Comparison of ENCODE assay signal across 9 mouse cellular contexts in genomic region chr8:125474876-125475275, GRCm38 (mm10).
DNase-seq lines count a peak whose midpoint lies in the region; ATAC-seq and TF ChIP-seq lines count a peak whose summit lies in the region.
"Had no signal": no experiment of that assay in that cellular context is flagged by ENCODE, and none has a peak within 500 bp of the region (broad histone marks: within the 10 kb centered on the region; RNA-seq: fewer than 3 reads in every experiment).

No protein-coding gene starts in this region.

- peaks cover 14% of the 10 kb centered on the region for H3K4me1 ChIP-seq in hindbrain, embryonic 15.5 days (replicated peaks)
- no peaks in the 10 kb centered on the region for H3K4me1 ChIP-seq in hindbrain, embryonic 11.5 days (replicated peaks; ENCODE audit: control insufficient read depth, insufficient read depth, low read length)
- no peaks in the 10 kb centered on the region; the same call in 1 of the 2 replicates for H3K4me1 ChIP-seq in forebrain, postnatal 0 days (ENCODE audit: insufficient read depth)
- peaks cover 3% of the 10 kb centered on the region; the same call in 1 of the 2 replicates for H3K4me1 ChIP-seq in intestine, postnatal 0 days (replicated peaks; ENCODE audit: control insufficient read depth, insufficient read depth, low read length)

- no peak overlapping the region for H3K4me2 ChIP-seq in hindbrain, embryonic 15.5 days
- no peak overlapping the region for H3K4me2 ChIP-seq in hindbrain, embryonic 11.5 days (replicated peaks; ENCODE audit: low read depth, low read length)
- H3K4me2 ChIP-seq in forebrain, postnatal 0 days (ENCODE audit: low read depth): no peak overlapping the region
- no peak overlapping the region for H3K4me2 ChIP-seq in intestine, postnatal 0 days (replicated peaks; ENCODE audit: low read depth)

- WGBS in hindbrain, embryonic 15.5 days: 63% methylated on average over 12 of the region's 12 CpGs
- WGBS in hindbrain, embryonic 11.5 days: 90% methylated on average over 12 of the region's 12 CpGs
- WGBS in forebrain, postnatal 0 days: 29% methylated on average over 12 of the region's 12 CpGs
- 71% methylated on average over 12 of the region's 12 CpGs for WGBS in intestine, postnatal 0 days

- H3K27ac ChIP-seq in hindbrain, embryonic 15.5 days (replicated peaks): peak overlapping the region; percentile 56; the same call in 1 of the 2 replicates
- H3K27ac ChIP-seq in hindbrain, embryonic 11.5 days (ENCODE audit: low read depth, low read length): no peak overlapping the region
- H3K27ac ChIP-seq in forebrain, postnatal 0 days (ENCODE audit: low read depth, low read length): no peak overlapping the region; the same call in 1 of the 2 replicates
- no peak overlapping the region for H3K27ac ChIP-seq in intestine, postnatal 0 days (ENCODE audit: low read depth, low read length)
- H3K27ac ChIP-seq: liver, embryonic 14.5 days had no signal

- no peak overlapping the region for H3K9ac ChIP-seq in hindbrain, embryonic 15.5 days
- H3K9ac ChIP-seq in hindbrain, embryonic 11.5 days (ENCODE audit: low read depth, low read length): no peak overlapping the region
- no peak overlapping the region for H3K9ac ChIP-seq in forebrain, postnatal 0 days
- no peak overlapping the region for H3K9ac ChIP-seq in intestine, postnatal 0 days (ENCODE audit: low read depth, low read length)
- H3K9ac ChIP-seq: liver, embryonic 14.5 days had no signal

- TF ChIP-seq CTCF in forebrain, postnatal 0 days (IDR thresholded peaks at IDR 0.05; ENCODE audit: low read depth): no peak
- TF ChIP-seq CTCF in intestine, postnatal 0 days (IDR thresholded peaks at IDR 0.05; ENCODE audit: low read depth): no peak

- no peak for ATAC-seq in hindbrain, embryonic 15.5 days (ENCODE audit: low FRiP score, low read depth)
- ATAC-seq in hindbrain, embryonic 11.5 days (ENCODE audit: low FRiP score): no peak
- ATAC-seq in forebrain, postnatal 0 days: peak; percentile 56
- no peak for ATAC-seq in intestine, postnatal 0 days
- ATAC-seq in CD4-positive, CD25-positive, alpha-beta regulatory T cell, adult 4 months: no peak

- peaks cover 15% of the 10 kb centered on the region for H3K36me3 ChIP-seq in hindbrain, embryonic 15.5 days
- no peaks in the 10 kb centered on the region for H3K36me3 ChIP-seq in hindbrain, embryonic 11.5 days (ENCODE audit: control insufficient read depth, insufficient read depth, low read length)
- H3K36me3 ChIP-seq in forebrain, postnatal 0 days (ENCODE audit: insufficient read depth): peaks cover 25% of the 10 kb centered on the region
- peaks cover 56% of the 10 kb centered on the region for H3K36me3 ChIP-seq in intestine, postnatal 0 days (ENCODE audit: control insufficient read depth, insufficient read depth)

- no peaks in the 10 kb centered on the region for H3K9me3 ChIP-seq in hindbrain, embryonic 15.5 days
- H3K9me3 ChIP-seq in hindbrain, embryonic 11.5 days (ENCODE audit: control insufficient read depth, low read length): no peaks in the 10 kb centered on the region
- no peaks in the 10 kb centered on the region for H3K9me3 ChIP-seq in forebrain, postnatal 0 days (ENCODE audit: low read length)
- no peaks in the 10 kb centered on the region for H3K9me3 ChIP-seq in intestine, postnatal 0 days (ENCODE audit: control insufficient read depth)

- no peak for DNase-seq in hindbrain, embryonic 11.5 days (ENCODE audit: low spot score)
- DNase-seq in adrenal gland, postnatal 25 days: peak; percentile 50
- DNase-seq in forebrain, postnatal 0 days: peak; percentile 75
- peak; percentile 57 for DNase-seq in kidney, adult 9 months
- DNase-seq in lung, postnatal 10 days: peak; percentile 88

- H3K4me3 ChIP-seq in hindbrain, embryonic 15.5 days: no peak overlapping the region
- no peak overlapping the region for H3K4me3 ChIP-seq in hindbrain, embryonic 11.5 days (ENCODE audit: low read depth, low read length)
- no peak overlapping the region for H3K4me3 ChIP-seq in forebrain, postnatal 0 days (ENCODE audit: low read depth, low read length)
- no peak overlapping the region for H3K4me3 ChIP-seq in intestine, postnatal 0 days (ENCODE audit: low read depth, low read length)

- no peaks in the 10 kb centered on the region for H3K27me3 ChIP-seq in hindbrain, embryonic 15.5 days
- H3K27me3 ChIP-seq in hindbrain, embryonic 11.5 days (ENCODE audit: control insufficient read depth, insufficient read depth, low read length): no peaks in the 10 kb centered on the region
- no peaks in the 10 kb centered on the region for H3K27me3 ChIP-seq in forebrain, postnatal 0 days (ENCODE audit: insufficient read depth, low read length)
- no peaks in the 10 kb centered on the region for H3K27me3 ChIP-seq in intestine, postnatal 0 days (replicated peaks; ENCODE audit: control insufficient read depth, insufficient read depth, low read length)
